Mouse (Mus musculus): Measurements from ENCODE around the gene Cd47. TPM values are rescaled to one million over a fixed set of nuclear protein-coding genes. Genes with fewer than 3 reads are reported as not detected.
A peak's percentile ranks its signal among the peaks of the same experiment; 100 is the strongest.

The Cd47 gene
- total RNA-seq (2015; ENCODE audit: low replicate concordance) (738 and 836 TPM in 2 replicates), total RNA-seq (2017; ENCODE audit: low replicate concordance) (851 and 940 TPM in 2 replicates)

GRCm38 (mm10) chr16:49799597-49800561 is at the start of gene Cd47:
Cd47 (plus strand) TSS chr16:49800533.
- ATAC-seq (replicated peaks; ENCODE audit: low FRiP score, poor library complexity, severe bottlenecking), result peak; percentile 84

DNA sequence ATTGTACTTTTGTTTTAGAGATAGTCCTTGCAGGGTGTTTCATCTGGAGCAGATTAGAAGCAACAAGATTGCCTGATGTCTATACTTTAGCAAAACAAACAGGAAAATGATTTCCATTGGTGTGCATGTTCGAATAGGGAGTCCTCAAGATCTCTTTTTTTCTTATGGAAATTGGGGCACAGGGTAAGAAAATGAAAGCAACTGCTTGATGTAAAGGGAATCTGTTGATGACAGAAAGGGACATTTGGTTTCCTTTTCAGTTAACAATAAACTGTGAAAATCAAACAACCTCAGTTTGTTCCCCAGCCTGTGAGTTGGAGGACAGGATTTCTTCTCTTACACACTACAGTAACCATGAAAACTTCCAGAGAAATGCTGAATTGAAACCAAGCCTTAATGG is 47.4 kb upstream of the Cd47 start:
- ATAC-seq (replicated peaks; ENCODE audit: low FRiP score, poor library complexity, severe bottlenecking), result no peak

- ATAC-seq (replicated peaks; ENCODE audit: low FRiP score, poor library complexity, severe bottlenecking), result no peak
These were observed 47.0 kb upstream of the Cd47 start for GRCm38 (mm10) chr16:49753318-49753717.

- no peak for ATAC-seq (replicated peaks; ENCODE audit: low FRiP score, poor library complexity, severe bottlenecking)
These were observed 39.7 kb upstream of the Cd47 start for GRCm38 (mm10) chr16:49760517-49761203.

DNA sequence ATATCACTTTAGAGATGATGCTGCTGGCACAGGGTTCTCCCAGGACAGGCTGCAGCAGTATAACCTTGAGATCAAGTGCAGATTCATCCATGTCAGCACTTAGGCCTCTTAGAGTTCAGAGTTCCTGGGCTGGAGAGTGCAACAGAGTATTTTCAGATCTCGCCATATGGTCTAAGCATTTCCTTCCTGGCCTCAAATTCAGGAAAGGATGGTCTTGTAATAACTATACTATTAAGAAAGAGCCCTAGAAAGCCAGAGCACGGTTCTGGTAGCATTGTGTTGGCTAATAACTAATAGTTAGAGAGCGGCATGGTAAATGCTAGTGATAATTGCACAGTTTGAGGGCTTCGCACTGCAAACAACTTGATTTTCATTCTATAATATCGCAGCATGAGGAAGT is 38.4 kb upstream of the Cd47 start:
- ATAC-seq (replicated peaks; ENCODE audit: low FRiP score, poor library complexity, severe bottlenecking), result no peak

DNA sequence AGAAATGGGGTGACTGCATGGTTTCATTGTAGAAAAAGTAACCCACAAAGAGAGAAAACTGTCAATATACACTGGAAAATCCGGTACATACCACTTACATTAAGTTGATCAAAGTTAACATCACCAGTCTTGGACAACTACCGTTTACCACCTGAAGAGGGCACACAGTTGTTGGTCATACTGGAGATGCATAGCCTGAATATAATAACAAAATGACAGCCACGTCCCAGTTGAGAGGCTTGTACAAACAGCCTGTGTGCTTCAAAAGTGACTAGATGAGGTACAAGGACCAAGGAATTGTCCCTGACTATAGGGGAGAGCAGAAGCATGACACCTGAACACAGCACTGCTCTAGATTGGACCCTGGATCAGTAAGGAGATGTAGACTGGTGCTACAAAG is 34.0 kb upstream of the Cd47 start:
- ATAC-seq (replicated peaks; ENCODE audit: low FRiP score, poor library complexity, severe bottlenecking), result peak; percentile 84

- no peak for ATAC-seq (replicated peaks; ENCODE audit: low FRiP score, poor library complexity, severe bottlenecking)
These were observed 31.8 kb upstream of the Cd47 start for GRCm38 (mm10) chr16:49768491-49769031.

- peak; percentile 72 for ATAC-seq (replicated peaks; ENCODE audit: low FRiP score, poor library complexity, severe bottlenecking)
These were observed 30.5 kb upstream of the Cd47 start for GRCm38 (mm10) chr16:49769831-49770261.

GRCm38 (mm10) chr16:49770320-49771189 is 29.8 kb upstream of the Cd47 start:
- ATAC-seq (replicated peaks; ENCODE audit: low FRiP score, poor library complexity, severe bottlenecking), result no peak

- ATAC-seq (replicated peaks; ENCODE audit: low FRiP score, poor library complexity, severe bottlenecking), result peak; percentile 36
These were observed 28.5 kb upstream of the Cd47 start for GRCm38 (mm10) chr16:49771609-49772396.

GRCm38 (mm10) chr16:49772576-49772975 is 27.8 kb upstream of the Cd47 start:
- no peak for ATAC-seq (replicated peaks; ENCODE audit: low FRiP score, poor library complexity, severe bottlenecking)

GRCm38 (mm10) chr16:49773068-49773467 is 27.3 kb upstream of the Cd47 start:
- no peak for ATAC-seq (replicated peaks; ENCODE audit: low FRiP score, poor library complexity, severe bottlenecking)

- 0 out of 2 replicates have a peak, but pooled peaks have one; percentile 0 for ATAC-seq (replicated peaks; ENCODE audit: low FRiP score, poor library complexity, severe bottlenecking)
These were observed 26.0 kb upstream of the Cd47 start for GRCm38 (mm10) chr16:49774059-49775001.

DNA sequence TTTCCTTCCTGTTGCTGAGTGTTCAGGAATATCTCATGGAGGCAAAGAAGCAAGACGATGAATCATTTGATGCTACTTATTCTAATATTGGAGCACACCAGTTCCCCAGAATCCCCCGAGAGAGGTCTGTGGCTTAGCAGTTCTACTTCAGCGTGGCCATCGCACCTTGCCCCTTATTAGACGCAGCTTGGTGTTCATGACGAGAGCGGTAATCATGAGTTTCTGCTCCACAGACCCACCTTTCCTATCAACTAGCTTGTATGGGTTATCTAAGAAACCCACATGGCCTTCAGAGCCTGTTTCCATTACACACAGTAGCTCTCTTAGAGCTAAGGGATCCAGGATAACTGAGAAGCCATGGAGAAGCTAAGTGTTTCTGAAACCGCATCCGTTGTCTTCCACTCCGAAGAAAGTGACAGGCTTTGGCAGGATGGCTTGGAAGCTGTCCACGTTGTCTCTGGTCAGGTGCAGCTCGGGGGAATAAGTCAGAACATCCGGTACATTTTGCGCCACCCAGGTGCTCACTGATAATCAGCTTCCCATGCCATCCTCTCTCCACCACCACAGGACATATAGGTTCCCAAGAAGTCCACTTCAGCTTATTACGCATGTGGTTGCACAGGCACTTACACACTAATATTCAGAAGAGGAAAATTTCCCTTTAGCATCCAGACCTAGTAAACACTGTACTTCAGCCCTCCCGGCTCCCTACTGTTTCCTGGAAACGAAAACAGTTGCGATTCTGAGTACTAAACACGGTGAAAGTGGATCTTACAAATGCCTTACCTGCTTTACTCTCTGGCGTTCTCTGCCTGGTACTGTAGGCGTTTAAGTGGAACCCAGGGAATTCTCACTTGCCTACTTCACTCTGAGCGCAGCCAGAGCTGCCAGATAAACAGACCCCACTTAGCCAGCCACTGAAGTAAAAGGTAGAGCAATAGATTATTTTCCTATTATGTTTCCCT is 25.0 kb upstream of the Cd47 start:
- ATAC-seq (replicated peaks; ENCODE audit: low FRiP score, poor library complexity, severe bottlenecking), result peak; percentile 67

- ATAC-seq (replicated peaks; ENCODE audit: low FRiP score, poor library complexity, severe bottlenecking), result peak; percentile 65
These were observed 23.4 kb upstream of the Cd47 start for GRCm38 (mm10) chr16:49776981-49777380.

DNA sequence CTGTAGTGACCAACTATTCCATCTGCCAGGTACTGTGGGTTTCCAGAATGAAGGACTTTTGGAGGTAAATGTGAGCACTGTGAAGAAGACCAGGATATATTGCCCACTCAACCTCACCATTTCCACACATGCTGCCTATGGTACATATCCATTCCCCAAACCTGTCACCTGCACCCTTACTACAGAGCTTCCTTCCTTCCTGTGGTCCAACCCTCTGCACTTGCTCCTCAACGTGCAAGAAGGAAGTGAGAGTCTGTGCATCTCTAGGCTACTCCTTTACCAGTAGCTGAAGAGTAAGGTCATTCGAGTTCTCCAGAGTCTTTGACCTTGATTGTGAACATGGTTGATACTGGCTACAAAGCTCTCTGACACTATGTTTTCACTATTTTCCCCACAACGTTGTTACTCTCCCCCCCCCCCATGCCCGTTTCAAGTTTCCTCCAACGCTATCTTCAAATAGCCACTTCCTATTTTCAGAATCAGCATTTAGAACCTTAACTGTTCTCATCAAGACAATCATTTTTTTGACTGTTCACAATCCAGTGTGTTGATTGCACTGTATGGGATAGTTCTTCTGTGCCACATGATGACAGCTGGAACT is 18.7 kb upstream of the Cd47 start:
- no peak for ATAC-seq (replicated peaks; ENCODE audit: low FRiP score, poor library complexity, severe bottlenecking)
